Mouse (Mus musculus) liver, adult 2 months (tissue): ENCODE results near the gene Lgals8.

Experiments
- CTCF ChIP-seq: fragments of 200-500 bp; IDR thresholded peaks from 2 replicates; pipeline ENCODE4 v1.5.1; 2011; ENCODE audit warnings: low read depth, low read length, control low read depth
- POLR2A ChIP-seq: fragments of 200-500 bp; IDR thresholded peaks from 2 replicates; pipeline ENCODE4 v1.6.1; 2011; ENCODE audit warnings: low read length, control low read depth; ENCODE audit not compliant: insufficient read depth; ENCODE audit errors: extremely low read depth

GRCm38 (mm10) chr13:12507426-12507825 lies 42.7 kb upstream of the Lgals8 start:
- TF ChIP-seq CTCF (no peak), POLR2A (no peak)
